Mouse (Mus musculus) bone marrow, adult 2 months (tissue): ENCODE data around the gene Eef1akmt3. TPM values are rescaled to one million over a fixed set of nuclear protein-coding genes. Genes with fewer than 3 reads are reported as not detected.
"Not testable (repeated sequence)": the region's sequence is repeated elsewhere in the genome, so short reads cannot be mapped to it uniquely, and the experiment has no call there.

Experiments
- H3K27ac ChIP-seq: fragments of 200-500 bp; 2 replicates; pipeline ENCODE4 v1.5.1; 2012; ENCODE audit warnings: low read depth, mild to moderate bottlenecking, control low read depth, inconsistent platforms, low read length; ENCODE audit not compliant: control insufficient read depth, poor library complexity, insufficient read depth
- H3K4me1 ChIP-seq: fragments of 200-500 bp; 2 replicates; pipeline ENCODE4 v1.6.1; 2011; ENCODE audit warnings: low read length; ENCODE audit not compliant: control insufficient read depth, insufficient read depth
- H3K4me3 ChIP-seq: fragments of 200-500 bp; replicated peaks from 2 replicates; pipeline ENCODE3; 2011; ENCODE audit warnings: mild to moderate bottlenecking, low read depth, low read length, control low read depth; ENCODE audit not compliant: control insufficient read depth
- CTCF ChIP-seq: fragments of 200-500 bp; IDR thresholded peaks from 2 replicates; pipeline ENCODE4 v1.5.1; 2011; ENCODE audit warnings: low read length, control low read depth; ENCODE audit not compliant: control insufficient read depth, insufficient read depth
- POLR2A ChIP-seq: fragments of 200-500 bp; IDR thresholded peaks from 2 replicates; pipeline ENCODE4 v1.6.1; 2011; ENCODE audit warnings: low read depth, mild to moderate bottlenecking, control low read depth, low read length, borderline replicate concordance; ENCODE audit not compliant: control insufficient read depth
- WGBS: fragments of 180-500 bp; shearing (Covaris S2); methylation state at CpG from one replicate; pipeline ENCODE4 v1.1.7; 2018; 5-methylcytosine and 5-hydroxymethylcytosine counted together
- polyA plus RNA-seq: library from polyadenylated mRNA; stranded (reverse); fragments of >200 nt; gene quantifications from 2 replicates; pipeline ENCODE4 v1.2.4, GENCODE M21; 2011; ENCODE audit warnings: low replicate concordance; ENCODE audit not compliant: missing spikeins, insufficient read depth, insufficient read length

Gene Eef1akmt3
- polyA plus RNA-seq, 1 experiment = 1.1 TPM

DNA sequence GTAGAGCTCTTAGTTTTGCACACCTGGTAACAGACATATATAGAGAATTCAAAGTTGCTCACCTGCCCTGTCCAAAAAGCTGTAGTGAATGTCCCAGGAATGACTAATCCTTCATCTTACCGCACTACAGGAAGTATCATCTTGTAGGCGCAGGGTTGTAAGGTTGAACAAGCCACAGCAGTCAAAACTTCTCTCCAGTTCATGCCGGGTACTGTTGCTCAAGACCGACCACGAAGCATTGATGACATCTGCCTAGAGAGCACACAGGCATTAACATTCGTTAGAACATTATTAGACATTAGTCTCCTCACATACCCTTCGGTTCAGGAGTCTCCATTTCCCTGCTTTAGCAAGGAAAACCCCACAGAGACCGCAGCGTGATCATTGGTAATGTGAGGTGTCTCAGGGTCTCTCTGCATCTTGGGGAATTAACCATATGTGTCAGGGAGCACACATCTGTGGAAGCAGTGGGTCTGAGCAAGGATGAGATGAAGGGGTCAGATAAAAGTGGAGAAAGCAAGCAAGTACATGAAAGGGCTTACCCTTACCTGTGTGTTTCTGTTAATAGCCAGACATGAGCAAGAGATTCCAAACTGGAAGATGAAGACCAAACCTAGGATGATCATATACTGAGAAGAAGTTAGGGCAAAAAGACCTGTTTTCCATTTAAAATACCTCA is 27.2 kb upstream of the Eef1akmt3 start:
- 36% methylated on average over 9 of the region's 9 CpGs for WGBS
- H3K27ac ChIP-seq = no peak overlapping the region
- TF ChIP-seq POLR2A = no peak
- no peak for TF ChIP-seq CTCF
- no peak overlapping the region for H3K4me3 ChIP-seq
- H3K4me1 ChIP-seq = peaks cover 5% of the 10 kb centered on the region; the same call in 1 of the 2 replicates

DNA sequence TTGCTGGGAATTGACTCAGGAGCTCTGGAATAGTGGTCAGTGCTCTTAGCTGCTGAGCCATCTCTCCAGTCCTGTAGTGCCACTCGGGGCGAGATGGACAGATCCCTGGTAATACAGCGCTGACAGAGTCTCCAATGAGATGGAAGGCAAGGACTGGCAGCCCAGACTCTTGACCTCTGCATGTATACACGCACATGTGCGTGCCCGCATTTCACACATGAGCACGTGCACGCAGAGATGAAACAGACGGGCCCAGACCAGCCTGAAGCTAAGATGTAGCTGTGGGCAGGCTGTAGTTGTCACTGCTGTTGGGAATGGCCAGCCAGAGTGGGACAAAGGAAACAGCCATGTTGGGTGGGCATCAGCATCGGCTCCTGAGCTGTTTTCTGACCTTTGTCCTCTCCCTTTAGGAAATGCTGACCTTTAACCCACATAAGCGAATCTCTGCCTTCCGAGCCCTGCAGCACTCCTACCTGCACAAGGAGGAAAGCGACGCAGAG is 25.3 kb upstream of the Eef1akmt3 start:
- Histone ChIP-seq H3K4me3 (no peak overlapping the region), H3K4me1 (peaks cover 5% of the 10 kb centered on the region; the same call in 1 of the 2 replicates), H3K27ac (no peak overlapping the region)
- WGBS = 90% methylated on average over 14 of the region's 14 CpGs
- TF ChIP-seq POLR2A (no peak), CTCF (no peak)

GRCm38 (mm10) chr10:127065981-127066380 is 24.7 kb upstream of the Eef1akmt3 start:
- TF ChIP-seq CTCF (no peak), POLR2A (no peak)
- WGBS = 68% methylated on average over 9 of the region's 9 CpGs
- no peak overlapping the region for H3K27ac ChIP-seq
- H3K4me1 ChIP-seq = peaks cover 2% of the 10 kb centered on the region; the same call in 1 of the 2 replicates
- no peak overlapping the region for H3K4me3 ChIP-seq

DNA sequence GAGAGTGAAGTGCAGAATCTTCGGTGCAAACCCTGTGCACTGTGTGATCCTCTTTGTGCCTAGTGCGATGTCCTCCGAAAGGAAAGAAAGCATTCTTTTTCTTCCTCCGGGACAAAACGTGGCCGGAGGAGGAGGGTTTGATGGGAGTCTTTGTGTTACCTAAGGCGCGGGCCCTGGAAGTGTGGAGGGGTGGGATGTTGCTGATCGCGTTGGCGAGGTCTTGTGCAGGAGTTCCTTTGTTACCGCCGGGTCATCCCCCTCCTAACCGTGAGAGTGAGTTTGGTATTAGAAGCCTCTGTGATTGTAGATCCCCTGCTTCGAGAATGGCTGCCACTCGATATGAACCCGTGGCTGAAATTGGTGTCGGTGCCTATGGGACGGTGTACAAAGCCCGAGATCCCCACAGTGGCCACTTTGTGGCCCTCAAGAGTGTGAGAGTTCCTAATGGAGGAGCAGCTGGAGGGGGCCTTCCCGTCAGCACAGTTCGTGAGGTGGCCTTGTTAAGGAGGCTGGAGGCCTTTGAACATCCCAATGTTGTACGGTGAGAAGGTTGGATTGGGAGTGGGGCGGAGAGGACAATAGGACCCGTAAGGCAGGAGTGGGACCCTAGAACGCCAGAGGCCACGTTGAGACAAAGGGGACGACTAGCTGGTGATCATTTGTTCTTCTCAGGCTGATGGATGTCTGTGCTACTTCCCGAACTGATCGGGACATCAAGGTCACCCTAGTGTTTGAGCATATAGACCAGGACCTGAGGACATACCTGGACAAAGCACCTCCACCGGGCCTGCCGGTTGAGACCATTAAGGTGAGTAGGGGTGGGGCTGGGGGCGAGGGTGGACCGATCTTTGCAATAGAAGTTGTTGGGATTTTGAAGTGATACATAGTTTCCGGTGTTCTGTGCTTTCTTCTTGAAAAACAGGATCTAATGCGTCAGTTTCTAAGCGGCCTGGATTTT is 22.9 kb upstream of the Eef1akmt3 start:
- H3K4me3 ChIP-seq = peak overlapping the region; percentile 76
- H3K27ac ChIP-seq = peak overlapping the region; percentile 54
- TF ChIP-seq CTCF = no peak
- no peak for TF ChIP-seq POLR2A
- WGBS = 8% methylated on average over 37 of the region's 37 CpGs
- H3K4me1 ChIP-seq = no peaks in the 10 kb centered on the region; the same call in 1 of the 2 replicates

- WGBS = under 1% methylated on average over 46 of the region's 46 CpGs
- Histone ChIP-seq H3K27ac (peak within 1 kb of the TSS; percentile 54), H3K4me3 (peak within 1 kb of the TSS; percentile 76), H3K4me1 (no peaks in the 10 kb centered on the region; the same call in 1 of the 2 replicates)
- no peak for TF ChIP-seq CTCF
- peak; percentile 56; the same call in 1 of the 2 replicates for TF ChIP-seq POLR2A
Observed at GRCm38 (mm10) chr10:127063239-127063872, 22.0 kb upstream of the Eef1akmt3 start, which contains the start of gene Cdk4. Gene Cdk4 (plus strand): TSS chr10:127063534.

- Histone ChIP-seq H3K4me1 (no peaks in the 10 kb centered on the region; the same call in 1 of the 2 replicates), H3K4me3 (no peak overlapping the region), H3K27ac (no peak overlapping the region)
- TF ChIP-seq CTCF = no peak
- TF ChIP-seq POLR2A = no peak
- WGBS = 49% methylated on average over 5 of the region's 5 CpGs
Observed at GRCm38 (mm10) chr10:127062503-127062902, 21.2 kb upstream of the Eef1akmt3 start.

DNA sequence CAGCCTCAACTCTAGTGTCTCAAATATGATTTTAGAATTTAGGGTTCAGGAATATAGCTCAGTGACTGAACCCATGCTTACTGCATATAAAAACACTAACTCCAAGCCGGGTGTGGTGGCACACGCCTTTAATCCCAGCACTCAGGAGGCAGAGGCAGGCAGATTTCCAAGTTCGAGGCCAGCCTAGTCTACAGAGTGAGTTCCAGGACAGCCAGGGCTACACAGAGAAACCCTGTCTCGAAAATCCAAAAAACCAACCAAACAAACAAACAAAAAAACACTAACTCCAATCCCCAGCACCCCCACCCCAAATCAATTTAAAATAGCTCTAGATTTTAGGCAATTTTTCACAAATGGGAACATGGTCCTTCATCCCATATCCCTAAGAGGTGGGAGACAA is 20.8 kb upstream of the Eef1akmt3 start:
- H3K4me1 ChIP-seq, H3K4me3 ChIP-seq, H3K27ac ChIP-seq: not testable (repeated sequence)
- 74% methylated on average over 4 of the region's 4 CpGs for WGBS

DNA sequence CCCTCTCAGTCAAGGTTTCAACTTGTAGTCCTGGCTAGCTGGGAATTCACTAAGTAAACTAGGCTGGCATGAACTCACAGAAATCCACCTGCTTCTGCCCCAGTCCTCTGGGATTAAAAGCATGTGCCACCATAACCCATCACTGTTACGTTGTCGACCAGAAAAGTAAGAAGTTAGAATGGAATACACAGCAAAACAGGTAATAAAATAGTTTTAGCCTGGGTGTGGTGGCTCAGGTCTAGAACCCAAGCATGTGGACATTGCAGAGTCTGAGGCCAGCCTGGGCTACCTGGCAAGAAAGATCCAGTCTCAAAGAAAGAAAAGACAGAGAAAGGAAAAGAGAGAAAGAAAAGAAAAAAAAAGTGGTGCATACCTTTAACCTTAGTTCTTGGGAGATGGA is 20.2 kb upstream of the Eef1akmt3 start:
- H3K4me3 ChIP-seq = no peak overlapping the region
- H3K27ac ChIP-seq = no peak overlapping the region
- 75% methylated on average over 2 of the region's 2 CpGs for WGBS
- H3K4me1 ChIP-seq = no peaks in the 10 kb centered on the region; the same call in 1 of the 2 replicates
- TF ChIP-seq POLR2A (no peak), CTCF (no peak)
